Mouse (Mus musculus) cerebellum, adult 18-20 months (tissue): ENCODE results near the gene Spata31d1a.
"Not testable (repeated sequence)": the region's sequence is repeated elsewhere in the genome, so short reads cannot be mapped to it uniquely, and the experiment has no call there.

Experiments used
- DNase-seq, 2 experiments: peaks; one replicate each; pipeline ENCODE4 v3.0.0; 2021

Gene Spata31d1a

DNA sequence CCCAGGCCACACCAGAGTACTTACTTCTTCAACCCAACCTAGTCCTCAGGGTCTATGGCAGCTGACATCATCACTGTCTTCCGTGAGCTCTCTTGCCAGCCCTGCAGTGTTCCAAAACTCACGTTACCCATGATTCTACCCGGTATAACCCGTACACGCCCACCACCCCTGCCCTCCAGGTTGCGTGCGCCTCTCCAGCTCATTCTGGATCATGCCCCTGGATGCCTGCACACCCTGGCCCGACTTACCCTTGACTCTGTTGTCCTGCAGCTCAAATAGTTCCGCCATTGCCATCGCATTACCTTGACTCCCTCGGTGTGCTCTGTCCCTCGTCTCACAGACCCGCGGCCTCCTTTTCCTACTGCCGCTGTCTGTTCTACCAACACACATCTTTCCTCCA is at the start of gene Spata31d1a:
Spata31d1a (minus strand) TSS at position 101 of the 400 bp plus-strand sequence.
- DNase-seq, result no peak

DNA sequence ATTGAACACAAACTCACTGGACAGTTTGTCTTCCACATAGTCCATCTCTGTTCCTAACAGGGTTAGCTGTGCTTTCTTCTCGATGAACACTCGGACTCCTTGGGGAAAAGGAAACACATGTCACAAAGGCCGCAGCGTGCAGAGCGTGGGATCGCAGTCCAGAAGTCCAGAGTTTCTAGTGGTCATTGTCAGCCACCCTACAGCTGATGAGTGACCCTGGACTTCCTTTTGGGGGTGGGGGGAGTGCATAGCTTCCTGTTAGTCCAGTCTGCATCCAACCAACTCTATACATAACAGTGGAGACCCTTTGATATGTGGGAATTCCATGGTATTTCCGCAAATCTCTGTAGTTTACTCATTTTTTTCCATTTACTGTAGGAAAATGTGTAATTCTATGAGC is 46.8 kb upstream of the Spata31d1a start:
- no peak for DNase-seq

DNA sequence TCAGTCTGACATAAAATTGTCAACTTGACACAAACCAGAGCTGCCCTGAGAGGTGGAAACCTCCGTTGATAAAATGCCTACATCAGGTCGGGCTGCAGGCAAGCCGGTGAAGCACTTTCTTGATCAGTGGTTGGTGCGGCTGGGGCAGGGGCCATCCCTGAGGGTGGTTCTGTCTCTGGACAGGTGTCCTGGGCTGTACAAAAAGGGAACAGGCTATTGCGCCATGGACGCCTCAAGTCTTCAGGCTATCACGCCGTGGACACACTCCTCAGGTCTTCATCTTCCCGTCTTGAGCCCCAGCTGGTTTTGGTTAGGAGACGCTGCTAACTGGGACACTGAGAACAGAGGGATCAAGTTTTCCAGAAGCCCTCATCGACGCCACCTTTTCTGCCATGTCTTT is 40.2 kb upstream of the Spata31d1a start:
- DNase-seq, result no peak

DNA sequence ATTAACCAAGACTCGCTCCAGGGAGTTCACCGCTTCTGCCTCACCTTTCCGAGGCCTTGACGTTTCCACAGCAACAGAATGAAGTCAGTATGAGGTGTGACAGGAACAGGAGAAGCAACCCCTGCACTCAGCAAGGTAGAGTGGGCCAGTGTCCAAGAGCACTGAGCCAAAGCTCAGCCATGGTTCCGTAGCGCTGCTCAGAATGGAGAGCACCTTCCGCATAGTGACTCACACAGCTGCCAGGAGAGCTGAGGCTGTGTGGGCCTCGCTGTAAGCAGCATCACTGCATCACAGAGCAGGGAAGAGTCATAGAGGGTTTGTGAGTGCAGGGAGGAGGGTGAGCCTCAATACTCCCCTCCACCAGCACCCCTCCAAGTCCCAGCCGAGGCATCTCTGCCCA is 36.6 kb upstream of the Spata31d1a start, which contains the start of gene 1700014D04Rik:
1700014D04Rik (minus strand) TSS at position 42 of the 400 bp plus-strand sequence.
- no peak for DNase-seq

DNA sequence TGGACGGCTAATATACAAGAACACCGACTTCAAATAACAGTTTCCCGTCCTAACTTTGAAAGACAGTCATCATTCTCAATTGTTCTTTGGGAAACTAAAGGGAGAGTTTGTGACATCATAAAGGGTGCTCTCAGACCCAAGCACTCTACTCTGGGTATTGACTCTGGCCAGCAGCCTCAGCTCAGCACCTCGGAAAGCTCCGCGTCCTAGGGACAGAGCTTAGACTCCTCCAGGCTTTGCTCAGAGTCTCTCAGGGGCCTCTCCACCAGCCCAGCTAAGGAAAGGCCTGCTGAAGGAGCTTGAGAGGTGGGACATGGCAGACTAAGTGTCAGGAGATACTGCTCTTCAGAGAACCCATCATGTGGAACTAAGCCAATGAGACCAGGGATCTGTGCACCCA is 36.0 kb upstream of the Spata31d1a start:
- DNase-seq, result no peak

DNA sequence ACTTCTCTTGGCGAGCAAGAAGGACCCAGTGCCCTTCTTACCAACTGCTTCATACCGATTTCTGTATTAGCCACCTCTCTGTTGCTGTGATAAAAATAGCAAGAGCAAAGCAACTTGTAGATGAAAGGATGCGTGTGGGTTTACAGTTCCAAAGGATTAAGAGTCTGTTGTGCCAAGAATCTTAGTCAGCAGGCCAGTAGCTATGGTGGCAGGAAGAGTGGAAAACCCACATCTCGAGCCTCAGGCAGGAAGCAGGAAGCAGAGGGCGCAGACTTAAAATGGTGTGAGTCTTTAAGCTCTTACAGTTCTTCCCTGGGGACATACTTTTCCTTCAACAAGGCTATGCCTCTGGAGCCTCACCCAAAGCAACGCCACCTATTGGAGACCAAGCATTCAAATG is 35.3 kb upstream of the Spata31d1a start:
- DNase-seq, result no peak

DNA sequence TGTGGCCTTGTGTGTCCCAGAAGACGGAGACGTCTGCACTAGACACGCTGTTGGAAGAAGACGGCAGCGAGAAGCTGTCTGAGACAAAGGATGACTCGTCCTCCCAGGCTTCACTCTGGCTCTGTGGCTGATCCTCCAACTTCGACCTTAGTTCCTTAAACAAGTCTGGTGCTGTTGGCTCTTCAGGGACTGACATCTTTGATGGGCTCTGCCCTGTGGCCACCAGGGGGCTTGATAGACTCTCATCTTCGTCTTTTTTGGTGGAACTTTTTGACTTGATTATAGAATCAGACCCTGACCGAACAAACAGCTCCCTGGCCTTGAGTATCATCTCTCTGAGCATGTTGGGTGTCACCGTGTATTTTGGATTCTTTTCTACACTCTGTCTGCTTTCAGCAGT is 31.6 kb upstream of the Spata31d1a start:
- DNase-seq, result no peak

DNA sequence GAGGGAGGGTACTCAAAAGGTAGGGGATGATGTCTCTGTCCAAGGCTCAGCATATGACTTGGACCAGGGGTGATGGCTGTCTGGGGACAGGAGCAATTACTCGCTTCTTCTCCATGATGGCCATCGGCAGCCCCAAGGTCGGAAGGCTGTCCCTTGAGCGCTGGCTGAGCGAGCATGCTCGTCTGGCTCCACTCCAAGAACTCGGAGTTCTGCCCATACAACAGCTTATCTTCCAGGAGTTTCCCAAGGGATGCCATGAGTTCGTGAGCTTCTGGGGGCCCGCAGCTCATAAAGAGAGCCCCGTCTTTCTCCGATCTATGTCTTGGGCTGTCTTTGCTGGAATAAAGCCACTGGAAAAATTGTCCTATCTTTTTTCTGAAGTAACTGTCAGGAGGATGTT is 31.0 kb upstream of the Spata31d1a start:
- no peak for DNase-seq

DNA sequence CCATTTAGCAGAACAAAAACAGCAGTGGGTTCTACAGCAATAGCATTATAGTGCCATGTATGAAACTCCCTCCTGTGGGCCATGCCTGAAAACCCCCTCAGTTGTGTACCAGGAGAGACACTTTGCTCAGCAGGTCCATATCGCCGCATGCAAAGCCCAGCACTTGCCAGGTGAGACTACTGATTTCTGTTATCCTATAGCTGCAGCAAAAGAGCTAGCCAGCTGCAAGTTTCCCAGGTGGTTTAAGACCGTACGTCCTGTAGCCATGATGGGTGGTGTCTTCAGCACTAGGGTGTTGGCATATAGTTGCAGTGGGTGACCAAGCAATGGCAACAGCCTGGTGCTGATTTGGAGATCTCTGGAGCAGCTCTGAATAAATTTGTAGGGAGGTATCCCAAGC is 29.3 kb upstream of the Spata31d1a start:
- DNase-seq, result no peak

DNA sequence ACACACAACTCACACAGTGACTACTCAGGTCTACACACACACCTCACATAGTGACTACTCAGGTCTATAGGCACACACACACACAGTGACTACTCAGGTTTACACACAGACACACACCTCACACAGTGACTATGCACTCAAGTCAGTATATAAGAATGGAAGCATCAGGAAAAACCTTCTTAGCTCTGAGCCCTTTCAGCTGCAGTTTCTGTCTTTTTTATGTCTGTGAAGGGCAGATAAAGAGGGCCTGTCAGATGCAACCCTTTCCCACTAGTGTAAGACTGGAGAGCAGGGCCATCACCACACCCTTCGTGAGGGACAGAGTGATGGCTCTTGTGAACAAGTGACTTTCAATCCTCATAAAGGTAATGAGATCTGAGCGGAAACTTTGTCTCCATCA is 28.3 kb upstream of the Spata31d1a start:
- DNase-seq, result no peak

DNA sequence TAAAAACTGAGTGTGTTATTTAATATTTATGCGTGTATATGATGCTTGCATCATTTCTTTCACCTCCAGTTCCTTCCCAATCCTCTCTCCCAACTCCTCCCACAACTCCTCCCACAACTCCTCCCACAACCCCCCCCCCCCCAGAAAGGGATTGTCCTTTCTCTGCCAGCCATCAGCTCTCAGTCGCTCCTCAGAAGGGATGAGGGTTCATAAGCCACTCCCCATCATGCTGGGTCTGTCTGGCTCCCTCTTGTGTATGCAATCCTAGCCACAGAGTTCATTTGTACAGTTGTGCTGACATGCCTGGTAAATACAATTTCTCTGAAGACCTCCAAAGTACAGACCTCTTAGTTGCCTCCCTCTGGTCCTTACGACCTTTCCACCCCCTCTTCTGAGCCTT is 25.1 kb upstream of the Spata31d1a start:
- no peak for DNase-seq

DNA sequence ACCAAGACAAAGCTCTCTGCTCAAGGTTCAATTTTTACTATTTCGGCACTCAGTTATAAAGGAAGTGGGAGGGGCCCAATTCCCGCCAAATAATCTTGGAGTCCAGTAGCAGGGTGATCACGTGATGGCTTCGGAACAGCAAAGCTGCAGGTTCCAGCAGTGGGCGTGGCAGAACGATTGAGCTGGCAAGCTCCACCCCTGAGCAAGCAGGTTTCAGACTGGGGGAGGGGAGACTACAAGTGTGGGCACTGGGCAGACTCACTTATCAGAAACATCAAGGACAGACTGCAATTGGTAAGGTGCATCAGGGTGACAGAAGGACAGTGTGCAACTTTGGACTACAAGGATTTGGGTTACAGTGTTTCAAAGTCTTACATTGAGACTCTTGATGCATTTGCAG is 24.2 kb upstream of the Spata31d1a start:
- not testable (repeated sequence) for DNase-seq

DNA sequence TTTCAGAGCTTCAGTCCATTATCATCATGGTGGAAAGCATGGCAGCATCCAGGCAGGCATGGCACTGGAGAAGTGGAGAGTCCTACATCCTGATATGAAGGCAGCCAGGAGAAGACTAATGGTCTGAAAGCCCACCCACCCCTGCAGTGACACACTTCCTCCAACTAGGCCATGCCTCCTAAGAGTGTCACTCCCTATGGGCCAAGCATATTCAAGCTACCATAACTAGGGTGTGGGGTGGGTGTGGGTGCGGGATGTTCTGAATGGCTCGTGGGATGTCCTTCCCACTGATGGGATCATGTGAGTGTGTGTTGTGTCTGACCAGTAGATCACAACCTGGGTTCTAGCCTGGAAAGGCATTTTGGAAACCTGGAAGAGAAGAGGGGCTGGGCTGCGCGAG is 23.8 kb upstream of the Spata31d1a start:
- DNase-seq, result no peak

DNA sequence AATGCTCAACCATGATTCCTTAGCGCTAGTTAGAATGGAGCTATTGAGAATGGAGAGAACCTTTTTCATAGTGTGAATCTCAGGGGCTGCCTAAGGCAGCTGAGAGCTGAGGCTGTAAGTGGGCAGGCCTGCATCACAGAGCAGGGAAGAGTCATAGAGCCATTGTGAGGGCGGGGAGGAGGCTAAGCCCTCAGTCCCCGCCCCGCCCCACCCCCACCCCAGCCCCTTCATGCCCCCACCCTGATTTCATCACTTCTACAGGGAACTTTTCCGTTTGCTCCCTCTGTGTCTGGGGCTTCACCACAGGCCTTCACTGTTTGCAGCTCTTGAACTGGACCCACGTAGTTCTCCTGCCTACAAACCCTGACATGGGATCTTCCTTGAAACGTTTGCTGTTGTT is 21.5 kb upstream of the Spata31d1a start, which contains the start of gene Spata31d1d:
Spata31d1d (minus strand) TSS at position 101 of the 400 bp plus-strand sequence.
- DNase-seq, result no peak

DNA sequence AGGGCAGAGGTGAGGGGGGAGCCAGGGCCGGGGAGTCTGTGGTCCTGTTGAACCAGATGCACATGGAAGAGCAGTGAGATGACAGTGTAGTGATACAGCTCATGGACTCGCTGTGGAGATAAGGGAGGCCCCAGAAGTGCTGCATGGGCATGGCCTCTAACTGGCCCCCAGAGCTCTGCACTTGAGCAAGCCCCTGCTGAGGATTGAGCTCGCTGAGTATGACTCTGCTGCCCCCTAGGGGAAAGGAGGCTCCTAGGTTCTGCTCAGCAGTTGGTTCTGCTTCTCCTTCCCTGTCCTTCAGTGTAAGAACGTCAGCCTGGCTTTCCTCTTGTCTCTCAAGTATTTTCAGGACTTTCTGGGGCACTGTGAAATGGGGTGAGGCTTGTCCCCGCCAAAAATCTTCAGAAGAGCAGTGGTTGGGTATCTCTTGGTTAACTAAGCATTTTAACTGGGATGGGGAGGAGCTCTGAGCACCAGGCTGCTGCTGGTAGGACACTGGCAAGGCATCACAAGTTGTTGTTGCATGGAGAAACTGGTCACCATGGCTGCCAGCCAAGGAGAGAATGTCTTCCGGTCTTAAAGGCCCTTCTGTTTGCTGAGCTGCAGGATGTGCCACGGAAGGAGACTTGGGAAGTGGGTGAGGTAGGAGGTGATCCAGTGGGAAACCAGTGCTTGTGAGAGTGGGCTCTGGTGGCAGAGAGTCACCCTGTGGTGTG is 18.4 kb upstream of the Spata31d1a start:
- peak; percentile 83 to 85 for DNase-seq

DNA sequence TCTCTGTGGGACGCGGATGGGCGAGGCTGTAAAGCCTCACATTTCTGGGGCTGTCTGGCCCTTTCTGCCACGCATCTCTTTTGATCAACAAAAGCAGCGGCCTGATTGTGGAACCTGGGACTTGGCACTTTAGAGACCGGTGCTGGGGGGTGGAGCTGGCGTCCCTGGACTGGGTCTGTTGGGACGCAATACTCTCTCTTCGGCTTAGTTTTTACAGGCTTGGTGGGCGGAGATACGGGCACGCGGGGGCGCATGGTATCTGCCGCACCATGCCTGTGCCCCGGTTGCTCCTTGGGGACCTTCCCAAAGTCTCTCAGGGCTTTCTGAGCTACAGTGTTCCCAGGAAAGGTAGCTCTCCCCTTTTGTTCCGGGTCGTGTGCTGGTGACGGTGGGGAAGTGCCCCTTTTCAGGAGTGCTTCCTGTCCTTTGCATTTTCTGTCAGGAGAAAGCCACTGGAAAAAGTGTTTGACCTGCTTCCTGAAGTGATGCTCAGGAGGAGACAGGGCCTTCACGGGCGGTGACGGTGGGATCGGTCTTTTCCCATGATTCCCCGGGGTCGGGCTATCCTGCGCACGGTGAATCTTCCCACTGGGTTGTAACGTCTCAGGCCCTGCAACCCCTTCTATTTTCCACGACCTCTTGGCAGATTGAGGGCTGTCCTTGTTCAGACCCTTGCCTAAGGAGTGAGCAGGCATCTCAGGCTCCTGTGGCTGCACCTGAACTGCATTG is 16.2 kb upstream of the Spata31d1a start:
- no peak for DNase-seq

DNA sequence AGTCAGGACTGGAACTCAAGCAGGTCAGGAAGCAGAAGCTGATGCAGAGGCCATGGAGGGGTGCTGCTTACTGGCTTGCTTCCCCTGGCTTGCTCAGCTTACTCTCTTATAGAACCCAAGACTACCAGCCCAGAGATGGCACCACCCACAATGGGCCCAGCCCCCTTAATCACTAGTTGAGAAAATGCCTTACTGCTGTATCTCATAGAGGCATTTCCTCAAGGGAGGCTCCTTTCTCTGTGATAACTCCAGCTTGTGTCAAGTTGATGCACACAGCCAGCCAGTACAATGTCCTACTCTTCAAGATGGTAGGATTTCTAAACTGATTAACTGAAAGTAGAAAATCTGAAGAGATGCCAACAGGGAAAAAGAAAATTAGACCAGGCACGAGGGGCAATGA is 12.0 kb upstream of the Spata31d1a start:
- DNase-seq, result not testable (repeated sequence)

DNA sequence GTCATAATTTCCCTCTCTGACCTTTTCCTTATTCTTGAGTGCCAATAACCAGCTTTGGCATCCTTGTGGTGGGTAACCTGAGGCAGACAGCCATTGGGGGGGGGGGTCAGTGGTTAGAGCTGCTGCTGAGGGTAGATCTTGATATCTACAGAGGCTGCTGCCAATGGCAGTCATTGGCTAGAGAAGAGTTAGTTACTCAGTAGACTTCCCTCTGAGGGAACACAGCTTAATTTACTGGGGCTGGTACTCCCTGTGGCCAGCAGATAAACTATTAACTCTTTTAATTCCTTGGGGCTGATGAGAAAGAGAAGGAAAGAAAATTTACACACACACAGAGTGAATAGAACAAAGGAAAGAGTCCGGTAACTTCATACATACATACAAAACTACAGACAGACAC is 9.3 kb upstream of the Spata31d1a start:
- DNase-seq, result no peak

DNA sequence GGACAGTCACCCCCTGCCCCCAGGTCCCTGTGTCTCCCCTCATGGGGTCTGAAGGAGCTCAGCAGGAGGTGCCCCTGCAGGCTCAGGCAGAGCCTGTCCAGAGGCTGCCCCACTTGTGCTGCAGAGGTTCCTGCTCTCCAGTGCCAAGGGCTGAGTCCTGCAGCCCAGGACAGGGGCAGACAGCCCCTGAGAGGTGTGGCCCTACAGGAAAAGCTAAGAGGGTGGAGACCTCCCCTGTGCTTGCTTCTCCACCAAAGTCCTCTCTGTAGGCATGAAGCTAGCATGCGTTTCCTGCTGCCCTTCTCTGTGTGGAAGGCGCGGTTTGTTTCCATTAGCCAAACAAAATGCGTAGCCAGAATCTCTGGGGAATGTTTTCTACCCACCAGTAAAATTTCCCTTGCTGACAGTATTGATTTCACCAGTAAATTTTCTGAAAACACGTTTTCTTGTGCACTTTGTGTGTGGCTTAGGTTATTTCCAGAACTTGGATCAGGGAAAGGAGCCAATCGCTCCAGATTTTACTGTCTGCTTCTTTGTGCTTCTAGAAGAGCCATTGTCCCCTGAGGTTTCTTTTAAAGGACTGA is 8.8 kb upstream of the Spata31d1a start:
- DNase-seq, result not testable (repeated sequence)

DNA sequence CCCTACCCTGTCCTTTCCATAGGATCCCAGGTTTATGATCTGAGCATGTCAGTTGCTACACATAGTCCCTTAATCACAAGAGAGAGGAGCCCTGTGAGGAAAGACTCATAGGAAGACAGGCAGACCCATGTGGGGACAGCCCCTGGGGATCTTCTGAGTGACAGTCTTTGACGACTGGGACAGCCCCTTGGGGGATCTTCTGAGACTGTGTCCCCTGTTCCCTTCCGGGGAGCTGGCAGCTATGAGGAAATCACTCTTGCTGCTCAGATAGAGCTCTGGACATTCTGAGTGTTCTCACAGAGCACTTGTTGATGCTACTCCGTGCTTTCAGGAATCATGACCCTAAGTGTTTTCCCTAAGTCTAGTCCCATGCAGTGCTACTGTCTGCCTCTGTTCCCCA is 3.6 kb upstream of the Spata31d1a start:
- no peak for DNase-seq

DNA sequence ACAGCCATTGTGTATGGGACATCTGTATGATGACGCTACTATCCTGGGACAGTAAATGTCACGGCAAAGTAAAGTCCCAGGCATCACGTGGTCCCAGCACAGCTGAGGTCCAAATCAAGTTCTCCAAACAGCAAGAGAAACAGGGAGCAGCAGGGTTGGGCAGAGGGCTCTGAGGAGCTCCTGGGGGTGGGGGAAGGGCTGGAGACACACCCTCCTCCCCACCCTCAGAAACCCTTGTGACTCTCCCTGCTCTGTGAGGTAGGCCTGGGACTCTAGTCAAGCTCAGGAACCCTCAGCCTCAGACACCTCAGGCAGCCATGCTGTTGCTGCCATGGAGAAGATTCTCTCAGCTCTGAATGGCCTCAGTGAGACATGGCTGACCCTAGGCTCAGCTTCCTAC is 1.9 kb upstream of the Spata31d1a start, which contains the start of gene Spata31d1b:
Spata31d1b (plus strand) TSS at position 301 of the 400 bp plus-strand sequence.
- DNase-seq, result not testable (repeated sequence)

DNA sequence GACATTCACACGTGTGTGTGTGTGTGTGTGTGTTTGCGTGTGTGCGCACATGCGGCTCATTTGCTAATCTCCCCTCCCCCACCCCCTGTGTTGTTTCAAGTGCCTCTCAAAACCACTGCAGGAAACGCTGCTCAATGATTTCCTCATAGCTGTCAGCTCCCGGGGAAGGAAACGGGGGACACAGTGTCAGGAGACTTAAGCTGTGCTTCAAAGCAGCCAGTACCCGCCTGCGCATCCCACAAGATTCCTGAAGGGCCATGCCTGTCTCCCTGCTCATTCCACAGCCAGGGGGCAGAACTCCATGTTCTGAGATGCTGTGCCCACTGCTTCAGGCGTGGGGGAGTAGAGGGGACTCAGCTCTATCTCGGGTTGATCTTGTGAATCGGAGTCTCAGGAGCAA is 5.6 kb downstream of the Spata31d1a start:
- no peak for DNase-seq

DNA sequence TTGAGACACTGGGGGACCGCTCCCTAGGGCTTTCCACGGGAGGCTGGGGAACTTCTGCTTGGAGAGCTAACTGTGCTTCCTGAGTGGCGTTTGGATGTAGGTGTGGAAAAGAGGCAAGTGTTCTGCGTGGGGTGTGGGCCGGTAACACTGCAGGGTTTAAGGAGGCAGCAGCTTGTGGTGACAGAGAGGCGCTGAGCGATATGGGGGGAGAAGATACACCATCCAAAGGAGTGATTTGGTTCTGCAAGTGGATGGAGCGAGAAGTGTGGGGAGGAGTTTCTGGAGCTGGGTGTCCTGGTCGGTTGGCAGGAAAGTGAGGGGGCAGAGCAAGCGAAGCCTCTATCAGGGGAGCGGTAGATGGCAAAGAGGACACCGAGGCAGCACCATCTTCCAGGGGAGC is 6.6 kb downstream of the Spata31d1a start:
- no peak for DNase-seq

DNA sequence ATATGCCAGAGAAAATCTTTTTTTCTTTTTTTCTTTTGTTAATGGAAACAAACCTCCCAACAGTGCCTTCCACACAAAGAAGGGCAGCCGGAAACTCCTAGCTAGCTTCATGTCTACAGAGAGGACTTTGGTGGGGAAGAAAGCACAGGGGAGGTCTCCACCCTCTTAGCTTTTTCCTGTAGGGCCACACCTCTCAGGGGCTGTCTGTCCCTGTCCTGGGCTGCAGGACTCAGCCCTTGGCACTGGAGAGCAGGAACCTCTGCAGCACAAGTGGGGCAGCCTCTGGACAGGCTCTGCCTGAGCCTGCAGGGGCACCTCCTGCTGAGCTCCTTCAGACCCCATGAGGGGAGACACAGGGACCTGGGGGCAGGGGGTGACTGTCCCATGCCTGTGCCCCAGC is 10.0 kb downstream of the Spata31d1a start:
- DNase-seq, result not testable (repeated sequence)
